Mouse (Mus musculus): ENCODE measurements around the gene Idh1. TPM values are rescaled to one million over a fixed set of nuclear protein-coding genes. Genes with fewer than 3 reads are reported as not detected.
A peak's percentile ranks its signal among the peaks of the same experiment; 100 is the strongest.
"Not testable (repeated sequence)": the region's sequence is repeated elsewhere in the genome, so short reads cannot be mapped to it uniquely, and the experiment has no call there.

Idh1 gene
- polyA plus RNA-seq (2015; fragmentation: Nextera tagmentation; extraction: Ambion mirVana): 500 and 521 TPM in 2 replicates

DNA sequence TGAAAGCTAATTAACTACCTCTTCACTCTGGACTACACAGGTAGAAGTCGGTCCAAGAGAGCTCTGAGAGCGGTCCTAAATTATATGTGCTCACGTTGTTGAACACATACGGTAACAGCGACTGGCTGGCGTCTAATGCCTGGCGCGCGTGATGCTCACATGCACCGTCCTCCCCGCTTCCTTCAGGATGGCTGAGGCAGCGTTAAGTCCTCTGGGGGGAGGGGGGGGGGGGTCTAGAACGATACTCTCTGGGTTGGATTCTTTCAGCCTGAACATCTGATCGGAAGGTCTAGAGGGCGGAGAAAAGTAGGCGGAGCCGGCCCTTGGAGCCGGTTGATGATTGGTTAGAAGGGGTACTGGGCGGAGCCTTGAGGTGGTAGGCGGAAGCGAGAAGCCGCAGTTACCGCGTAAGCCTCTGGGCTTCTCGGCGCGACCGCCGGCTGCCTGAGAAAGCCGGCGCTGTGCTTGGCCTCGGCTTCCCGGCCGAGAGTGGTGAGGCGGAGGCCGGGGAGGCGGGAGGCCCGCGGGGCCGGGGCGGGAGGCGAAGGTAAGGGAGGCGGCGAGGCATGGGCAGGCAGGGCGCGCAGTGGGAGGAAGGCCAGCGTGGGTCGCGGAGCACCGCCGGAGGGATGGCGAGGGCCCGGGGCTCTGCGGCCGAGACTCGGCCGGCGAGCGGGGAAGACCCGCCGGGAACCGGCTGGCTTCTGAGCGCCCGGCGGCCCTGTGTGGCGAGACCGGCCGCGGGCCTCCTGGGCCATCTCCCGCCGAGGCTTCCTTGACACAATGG, at the start of gene Idh1, which contains the start of gene Pikfyve:
TSS of gene Idh1 (minus strand) at position 214 of the 787 bp plus-strand sequence.
TSS of gene Pikfyve (plus strand) at position 397 of the 787 bp plus-strand sequence.
- H3K9me3 ChIP-seq: no peaks in the 10 kb centered on the region
- H3K4me1 ChIP-seq (replicated peaks): peaks cover 18% of the 10 kb centered on the region
- WGBS: 1% methylated on average over 67 of the region's 71 CpGs
- peak within 1 kb of the TSS; percentile 79 for H3K4me3 ChIP-seq
- no peaks in the 10 kb centered on the region for H3K27me3 ChIP-seq
- H3K4me2 ChIP-seq: peak within 1 kb of the TSS; percentile 69
- peak; percentile 99 for ATAC-seq (ENCODE audit: low FRiP score)
- H3K9ac ChIP-seq: peak within 1 kb of the TSS; percentile 89
- H3K27ac ChIP-seq: peak within 1 kb of the TSS; percentile 91
- no peaks in the 10 kb centered on the region for H3K36me3 ChIP-seq

GRCm38 (mm10) chr1:65230566-65230965, 44.3 kb upstream of the Idh1 start:
- H3K4me1 ChIP-seq (replicated peaks): no peaks in the 10 kb centered on the region
- 92% methylated on average over 1 of the region's 1 CpGs for WGBS

GRCm38 (mm10) chr1:65229768-65230167, 43.5 kb upstream of the Idh1 start:
- not testable (repeated sequence) for H3K27ac ChIP-seq; H3K27me3 ChIP-seq; H3K9ac ChIP-seq; H3K4me3 ChIP-seq; H3K4me2 ChIP-seq; ATAC-seq (ENCODE audit: low FRiP score); H3K4me1 ChIP-seq (replicated peaks); H3K9me3 ChIP-seq
- 94% methylated on average over 3 of the region's 3 CpGs for WGBS
- peaks cover 19% of the 10 kb centered on the region for H3K36me3 ChIP-seq

More at GRCm38 (mm10) chr1:65230566-65230965, 44.3 kb upstream of the Idh1 start:
- no peak overlapping the region for H3K4me2 ChIP-seq
- no peak overlapping the region for H3K4me3 ChIP-seq
- H3K9ac ChIP-seq: no peak overlapping the region
- no peaks in the 10 kb centered on the region for H3K27me3 ChIP-seq
- no peak for ATAC-seq (ENCODE audit: low FRiP score)
- no peaks in the 10 kb centered on the region for H3K9me3 ChIP-seq
- no peak overlapping the region for H3K27ac ChIP-seq
- H3K36me3 ChIP-seq: peaks cover 24% of the 10 kb centered on the region

GRCm38 (mm10) chr1:65227681-65228080, 41.4 kb upstream of the Idh1 start:
- Histone ChIP-seq H3K9me3 (no peaks in the 10 kb centered on the region), H3K27ac (no peak overlapping the region), H3K9ac (no peak overlapping the region), H3K27me3 (no peaks in the 10 kb centered on the region), H3K36me3 (peaks cover 30% of the 10 kb centered on the region), H3K4me2 (no peak overlapping the region), H3K4me3 (no peak overlapping the region), H3K4me1 (replicated peaks) (no peaks in the 10 kb centered on the region)
- no peak for ATAC-seq (ENCODE audit: low FRiP score)
- WGBS: 90% methylated on average over 2 of the region's 2 CpGs

DNA sequence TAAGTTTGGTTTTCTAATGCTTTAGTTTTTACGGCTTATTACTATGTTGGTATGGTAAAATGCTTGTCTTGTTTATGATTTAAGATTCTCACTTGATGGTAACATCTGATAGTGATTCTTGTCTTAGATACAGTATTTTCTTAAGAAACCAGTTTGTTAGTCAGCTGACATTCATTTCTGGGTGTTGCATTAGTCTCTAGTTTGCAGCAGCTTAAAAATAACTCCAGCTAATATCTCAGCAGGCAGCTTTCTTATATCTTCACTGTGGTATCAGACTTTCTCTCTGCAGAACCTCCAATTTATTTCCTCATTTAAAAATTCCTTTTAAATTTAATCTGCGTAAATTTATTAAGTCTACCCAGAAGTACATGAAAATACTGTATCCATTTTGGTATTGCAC, 37.4 kb upstream of the Idh1 start:
- no peaks in the 10 kb centered on the region for H3K27me3 ChIP-seq
- no peak for ATAC-seq (ENCODE audit: low FRiP score)
- H3K27ac ChIP-seq: no peak overlapping the region
- H3K4me1 ChIP-seq (replicated peaks): no peaks in the 10 kb centered on the region
- no peak overlapping the region for H3K9ac ChIP-seq
- no peak overlapping the region for H3K4me3 ChIP-seq
- no peaks in the 10 kb centered on the region for H3K9me3 ChIP-seq
- 96% methylated on average over 2 of the region's 2 CpGs for WGBS
- no peak overlapping the region for H3K4me2 ChIP-seq
- H3K36me3 ChIP-seq: peaks cover 51% of the 10 kb centered on the region

DNA sequence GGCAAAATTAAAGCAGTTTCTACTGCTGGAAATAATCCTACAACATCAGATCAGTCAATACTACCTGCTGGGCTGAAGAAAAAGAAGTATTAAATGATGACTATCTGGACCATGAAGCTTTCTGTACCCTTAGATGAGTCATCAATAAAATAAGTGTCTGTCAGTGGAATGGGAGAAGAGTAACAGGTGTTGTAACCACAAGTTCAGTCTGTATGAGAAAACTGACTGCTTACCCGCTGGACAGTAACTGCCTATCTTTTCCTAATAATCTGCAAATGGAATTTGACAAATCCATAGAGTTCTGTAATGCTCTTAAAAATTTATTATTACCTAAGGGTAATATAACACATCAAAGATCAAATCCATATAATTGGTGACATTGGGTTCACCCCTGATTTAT, 31.7 kb upstream of the Idh1 start:
- WGBS: 100% methylated on average over 1 of the region's 1 CpGs
- no peaks in the 10 kb centered on the region for H3K4me1 ChIP-seq (replicated peaks)
- no peak overlapping the region for H3K9ac ChIP-seq
- H3K4me2 ChIP-seq: no peak overlapping the region
- no peak overlapping the region for H3K27ac ChIP-seq
- no peak for ATAC-seq (ENCODE audit: low FRiP score)
- H3K27me3 ChIP-seq: no peaks in the 10 kb centered on the region
- H3K4me3 ChIP-seq: no peak overlapping the region
- peaks cover 48% of the 10 kb centered on the region for H3K36me3 ChIP-seq
- no peaks in the 10 kb centered on the region for H3K9me3 ChIP-seq

DNA sequence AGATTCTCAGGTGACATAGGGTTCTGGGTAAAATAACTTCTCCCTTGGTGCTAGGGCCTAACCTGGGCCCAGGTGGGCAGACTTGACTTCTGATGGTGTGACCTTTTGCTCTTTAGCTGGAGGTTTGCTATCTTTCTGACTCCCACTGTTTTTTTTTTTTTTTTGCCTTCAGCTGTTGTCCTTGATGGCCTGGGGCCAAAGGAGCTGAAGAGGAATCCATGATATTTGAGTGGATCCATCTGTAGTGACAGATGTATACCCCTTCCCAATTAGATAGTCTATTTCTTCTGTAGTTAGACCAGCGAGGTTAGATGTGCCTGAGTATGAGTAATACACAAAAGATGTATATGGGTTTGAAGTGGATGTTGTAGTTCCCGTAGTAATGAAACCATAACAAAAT, 31.3 kb upstream of the Idh1 start:
- H3K4me3 ChIP-seq: no peak overlapping the region
- no peaks in the 10 kb centered on the region for H3K9me3 ChIP-seq
- H3K4me1 ChIP-seq (replicated peaks): no peaks in the 10 kb centered on the region
- no peak for ATAC-seq (ENCODE audit: low FRiP score)
- H3K9ac ChIP-seq: no peak overlapping the region
- H3K27me3 ChIP-seq: no peaks in the 10 kb centered on the region
- H3K36me3 ChIP-seq: peaks cover 45% of the 10 kb centered on the region
- no peak overlapping the region for H3K4me2 ChIP-seq
- H3K27ac ChIP-seq: no peak overlapping the region
- WGBS: 96% methylated on average over 2 of the region's 2 CpGs

DNA sequence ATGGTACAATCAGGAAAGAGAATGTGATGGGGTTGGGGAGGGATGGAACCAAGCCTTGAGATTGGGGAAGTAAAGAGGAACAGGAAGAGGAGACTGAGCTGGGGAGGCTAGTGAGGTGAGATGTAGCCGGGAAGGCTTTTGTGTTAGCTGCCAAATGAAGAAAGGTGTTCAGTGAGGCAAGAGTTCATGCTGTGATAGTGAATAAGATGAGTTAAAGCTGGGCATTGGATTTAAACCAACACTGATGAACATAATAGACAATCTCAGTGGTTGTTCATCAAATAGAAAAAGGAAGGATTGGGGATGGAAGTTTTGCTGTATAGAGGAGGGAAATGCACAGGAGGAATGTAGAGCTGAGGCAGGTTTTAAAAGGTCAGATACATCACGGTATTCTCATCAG, 26.9 kb upstream of the Idh1 start:
- Histone ChIP-seq H3K27ac (no peak overlapping the region), H3K9me3 (peaks cover 19% of the 10 kb centered on the region), H3K27me3 (no peaks in the 10 kb centered on the region), H3K9ac (no peak overlapping the region), H3K4me2 (no peak overlapping the region), H3K4me3 (no peak overlapping the region), H3K36me3 (peaks cover 56% of the 10 kb centered on the region), H3K4me1 (replicated peaks) (no peaks in the 10 kb centered on the region)
- 23% methylated on average over 2 of the region's 2 CpGs for WGBS
- ATAC-seq (ENCODE audit: low FRiP score): no peak

- no peak for ATAC-seq (ENCODE audit: low FRiP score)
- Histone ChIP-seq H3K4me3 (no peak overlapping the region), H3K9me3 (no peaks in the 10 kb centered on the region; the same call in none of the 2 replicates), H3K36me3 (peaks cover 60% of the 10 kb centered on the region), H3K9ac (no peak overlapping the region), H3K27ac (no peak overlapping the region), H3K27me3 (no peaks in the 10 kb centered on the region), H3K4me2 (no peak overlapping the region), H3K4me1 (replicated peaks) (no peaks in the 10 kb centered on the region)
- WGBS: 98% methylated on average over 1 of the region's 1 CpGs
Observed at GRCm38 (mm10) chr1:65204299-65204698, 18.0 kb upstream of the Idh1 start.

- no peaks in the 10 kb centered on the region for H3K9me3 ChIP-seq
- no peak overlapping the region for H3K9ac ChIP-seq
- no peak overlapping the region for H3K4me3 ChIP-seq
- WGBS: 98% methylated on average over 2 of the region's 2 CpGs
- no peak overlapping the region for H3K27ac ChIP-seq
- ATAC-seq (ENCODE audit: low FRiP score): no peak
- no peak overlapping the region for H3K4me2 ChIP-seq
- peaks cover 41% of the 10 kb centered on the region for H3K36me3 ChIP-seq
- no peaks in the 10 kb centered on the region for H3K4me1 ChIP-seq (replicated peaks)
- no peaks in the 10 kb centered on the region for H3K27me3 ChIP-seq
Observed at GRCm38 (mm10) chr1:65198861-65199260, 12.6 kb upstream of the Idh1 start.

DNA sequence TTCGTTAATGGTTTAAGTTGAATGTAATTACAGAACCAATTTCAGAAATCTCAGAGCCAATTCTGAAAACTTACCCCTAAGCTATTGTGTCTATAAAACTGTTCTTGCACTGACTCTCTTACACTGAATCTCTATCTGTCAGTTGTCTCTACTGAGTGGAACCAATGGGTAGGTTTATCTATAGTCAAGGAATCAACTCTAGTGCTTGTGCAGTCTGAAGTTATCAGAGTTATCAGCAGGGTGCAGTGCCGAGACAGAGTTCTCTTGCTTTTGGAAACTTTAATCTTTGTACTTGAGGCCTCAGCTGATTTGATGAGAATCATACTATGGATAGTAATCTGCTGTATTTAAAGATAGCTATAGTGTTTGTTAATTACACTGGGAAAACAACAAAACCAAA, 12.1 kb upstream of the Idh1 start:
- Histone ChIP-seq H3K9ac (no peak overlapping the region), H3K4me2 (no peak overlapping the region), H3K4me3 (no peak overlapping the region), H3K27me3 (no peaks in the 10 kb centered on the region), H3K27ac (no peak overlapping the region), H3K4me1 (replicated peaks) (no peaks in the 10 kb centered on the region), H3K9me3 (no peaks in the 10 kb centered on the region), H3K36me3 (peaks cover 39% of the 10 kb centered on the region)
- WGBS: 90% methylated on average over 2 of the region's 2 CpGs
- ATAC-seq (ENCODE audit: low FRiP score): no peak

- Histone ChIP-seq H3K4me2 (no peak overlapping the region), H3K27me3 (no peaks in the 10 kb centered on the region), H3K36me3 (peaks cover 38% of the 10 kb centered on the region), H3K9me3 (no peaks in the 10 kb centered on the region), H3K4me3 (no peak overlapping the region), H3K4me1 (replicated peaks) (peaks cover 6% of the 10 kb centered on the region), H3K27ac (no peak overlapping the region), H3K9ac (no peak overlapping the region)
- ATAC-seq (ENCODE audit: low FRiP score): no peak
- WGBS: 94% methylated on average over 2 of the region's 2 CpGs
Observed at GRCm38 (mm10) chr1:65193226-65193625, 6.9 kb upstream of the Idh1 start.

- ATAC-seq (ENCODE audit: low FRiP score): no peak
- H3K4me2 ChIP-seq: no peak overlapping the region
- H3K36me3 ChIP-seq: peaks cover 20% of the 10 kb centered on the region
- peaks cover 18% of the 10 kb centered on the region for H3K4me1 ChIP-seq (replicated peaks)
- H3K27me3 ChIP-seq: no peaks in the 10 kb centered on the region
- H3K9ac ChIP-seq: no peak overlapping the region
- H3K4me3 ChIP-seq: no peak overlapping the region
- H3K9me3 ChIP-seq: no peaks in the 10 kb centered on the region
- no peak overlapping the region for H3K27ac ChIP-seq
- 90% methylated on average over 4 of the region's 4 CpGs for WGBS
Observed at GRCm38 (mm10) chr1:65190172-65190571, 3.9 kb upstream of the Idh1 start.
